Mouse (Mus musculus) ovary, postnatal 36 days (tissue): ENCODE results near the gene Cdhr2.

ENCODE experiments used
- DNase-seq: peaks from one replicate; pipeline ENCODE4 v3.0.0; 2022; ENCODE audit warnings: low spot score, mixed read lengths

Cdhr2 gene

GRCm38 (mm10) chr13:54701243-54701642 lies at the start of gene Cdhr2:
TSS of gene Cdhr2 (plus strand) at chr13:54701461.
- no peak for DNase-seq

GRCm38 (mm10) chr13:54660877-54661276 lies 40.4 kb upstream of the Cdhr2 start:
- no peak for DNase-seq

GRCm38 (mm10) chr13:54661358-54661757 lies 39.9 kb upstream of the Cdhr2 start:
- DNase-seq: no peak

- DNase-seq: no peak
Observed at GRCm38 (mm10) chr13:54663999-54664398, 37.3 kb upstream of the Cdhr2 start.

- DNase-seq: no peak
Observed at GRCm38 (mm10) chr13:54664509-54664908, 36.8 kb upstream of the Cdhr2 start.

GRCm38 (mm10) chr13:54665062-54665461 lies 36.2 kb upstream of the Cdhr2 start:
- no peak for DNase-seq

- no peak for DNase-seq
Observed at GRCm38 (mm10) chr13:54670491-54670890, 30.8 kb upstream of the Cdhr2 start.

GRCm38 (mm10) chr13:54675895-54676590 lies 25.2 kb upstream of the Cdhr2 start:
- DNase-seq: no peak

- DNase-seq: no peak
Observed at GRCm38 (mm10) chr13:54678263-54678662, 23.0 kb upstream of the Cdhr2 start.

- no peak for DNase-seq
Observed at GRCm38 (mm10) chr13:54680184-54680853, 20.9 kb upstream of the Cdhr2 start.

- no peak for DNase-seq
Observed at GRCm38 (mm10) chr13:54681291-54681690, 20.0 kb upstream of the Cdhr2 start.

- DNase-seq: no peak
Observed at GRCm38 (mm10) chr13:54683301-54683700, 18.0 kb upstream of the Cdhr2 start.

GRCm38 (mm10) chr13:54684140-54684896 lies 16.9 kb upstream of the Cdhr2 start:
- DNase-seq: peak; percentile 73

GRCm38 (mm10) chr13:54685174-54685573 lies 16.1 kb upstream of the Cdhr2 start:
- DNase-seq: peak; percentile 51

- no peak for DNase-seq
Observed at GRCm38 (mm10) chr13:54686139-54687053, 14.9 kb upstream of the Cdhr2 start.

- peak; percentile 79 for DNase-seq
Observed at GRCm38 (mm10) chr13:54687096-54687495, 14.2 kb upstream of the Cdhr2 start.

- DNase-seq: peak; percentile 99
Observed at GRCm38 (mm10) chr13:54687575-54688424, 13.5 kb upstream of the Cdhr2 start.

- DNase-seq: no peak
Observed at GRCm38 (mm10) chr13:54690151-54690740, 11.0 kb upstream of the Cdhr2 start.

GRCm38 (mm10) chr13:54691737-54692136 lies 9.5 kb upstream of the Cdhr2 start:
- no peak for DNase-seq
